Mouse (Mus musculus) embryonic facial prominence, embryonic 10.5 days (tissue): ENCODE data around the gene Prr7. TPM values are rescaled to one million over a fixed set of nuclear protein-coding genes. Genes with fewer than 3 reads are reported as not detected.

ENCODE experiments used
- DNase-seq: peaks from one replicate; pipeline ENCODE4 v3.0.0-alpha.2; 2017; ENCODE audit warnings: low spot score
- H3K27ac ChIP-seq: fragments of 300-500 bp; sonication (generic); replicated peaks from 2 replicates; pipeline ENCODE4 v1.5.1; 2016; ENCODE audit warnings: mild to moderate bottlenecking
- H3K27me3 ChIP-seq: fragments of 300-500 bp; sonication (generic); replicated peaks from 2 replicates; pipeline ENCODE4 v1.6.1; 2016; ENCODE audit warnings: low read depth, mild to moderate bottlenecking; ENCODE audit not compliant: poor library complexity, severe bottlenecking
- H3K36me3 ChIP-seq: fragments of 300-500 bp; sonication (generic); replicated peaks from 2 replicates; pipeline ENCODE4 v1.6.1; 2016; ENCODE audit warnings: mild to moderate bottlenecking, moderate library complexity
- H3K4me1 ChIP-seq: fragments of 300-500 bp; sonication (generic); 2 replicates; pipeline ENCODE4 v1.6.1; 2016
- H3K4me3 ChIP-seq: fragments of 300-500 bp; sonication (generic); 2 replicates; pipeline ENCODE4 v1.5.1; 2016; ENCODE audit warnings: mild to moderate bottlenecking, moderate library complexity
- H3K9me3 ChIP-seq: fragments of 300-500 bp; sonication (generic); 2 replicates; pipeline ENCODE4 v1.6.1; 2016; ENCODE audit warnings: mild to moderate bottlenecking
- WGBS: fragments of 180-500 bp; shearing (Covaris S2); methylation state at CpG from one replicate; pipeline ENCODE4 v1.1.7; 2016; 5-methylcytosine and 5-hydroxymethylcytosine counted together
- polyA plus RNA-seq: library from polyadenylated mRNA; unstranded; fragments of >200 nt; fragmentation: Nextera tagmentation; extraction: Ambion mirVana; gene quantifications from 2 replicates; pipeline ENCODE4 v1.2.1, GENCODE M21; 2016

Prr7 gene
- polyA plus RNA-seq, 1 experiment from 2014 or later: 0.54 TPM

DNA sequence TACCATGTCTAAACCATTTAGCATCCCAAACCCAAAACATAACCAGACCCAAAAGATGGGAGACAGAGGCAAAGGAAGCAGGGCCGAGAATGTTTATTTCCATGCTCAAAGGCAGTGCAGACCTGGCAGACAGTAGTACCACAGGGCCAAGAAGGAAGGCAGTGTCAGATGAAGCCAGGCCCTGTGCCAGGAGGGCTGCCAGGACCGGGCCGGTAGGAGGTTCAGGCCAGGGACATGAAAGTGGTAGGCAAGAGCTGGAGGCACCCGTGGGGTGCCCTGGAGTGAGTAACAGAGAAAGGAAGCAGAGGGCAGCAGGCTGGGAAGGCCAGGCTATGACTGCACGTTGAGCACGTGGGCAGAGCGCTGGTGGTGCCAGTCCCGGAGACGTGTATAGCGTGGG is 42.6 kb downstream of the Prr7 start:
- no peaks in the 10 kb centered on the region for H3K9me3 ChIP-seq
- 94% methylated on average over 10 of the region's 10 CpGs for WGBS
- H3K4me1 ChIP-seq: peaks cover 30% of the 10 kb centered on the region
- no peaks in the 10 kb centered on the region for H3K27me3 ChIP-seq
- DNase-seq: no peak
- no peak overlapping the region for H3K4me3 ChIP-seq
- H3K27ac ChIP-seq: no peak overlapping the region
- H3K36me3 ChIP-seq: peaks cover 99% of the 10 kb centered on the region

DNA sequence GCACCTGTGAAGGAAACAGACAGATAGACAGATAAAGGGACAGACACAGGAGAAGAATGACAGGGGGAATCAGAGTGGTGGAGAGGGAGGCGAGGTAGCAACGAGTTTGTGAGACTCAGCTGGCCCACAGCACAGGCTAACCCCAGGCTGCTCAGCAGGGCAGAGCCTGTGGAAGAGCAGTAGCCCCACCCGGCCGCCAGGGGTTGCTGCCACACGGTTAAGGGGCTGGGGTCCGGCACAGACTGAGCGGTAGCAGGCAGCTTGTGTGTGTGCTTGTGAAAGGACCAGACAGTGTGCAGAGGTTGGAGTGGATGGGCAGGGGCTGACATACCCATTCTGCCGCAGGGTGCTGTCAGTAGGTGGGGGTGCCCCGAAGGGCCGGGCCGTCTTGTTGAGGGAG is 43.8 kb downstream of the Prr7 start:
- 66% methylated on average over 11 of the region's 11 CpGs for WGBS
- Histone ChIP-seq H3K27ac (no peak overlapping the region), H3K4me1 (peaks cover 42% of the 10 kb centered on the region), H3K4me3 (no peak overlapping the region), H3K36me3 (peaks cover 88% of the 10 kb centered on the region), H3K9me3 (no peaks in the 10 kb centered on the region), H3K27me3 (no peaks in the 10 kb centered on the region)
- DNase-seq: peak; percentile 58

DNA sequence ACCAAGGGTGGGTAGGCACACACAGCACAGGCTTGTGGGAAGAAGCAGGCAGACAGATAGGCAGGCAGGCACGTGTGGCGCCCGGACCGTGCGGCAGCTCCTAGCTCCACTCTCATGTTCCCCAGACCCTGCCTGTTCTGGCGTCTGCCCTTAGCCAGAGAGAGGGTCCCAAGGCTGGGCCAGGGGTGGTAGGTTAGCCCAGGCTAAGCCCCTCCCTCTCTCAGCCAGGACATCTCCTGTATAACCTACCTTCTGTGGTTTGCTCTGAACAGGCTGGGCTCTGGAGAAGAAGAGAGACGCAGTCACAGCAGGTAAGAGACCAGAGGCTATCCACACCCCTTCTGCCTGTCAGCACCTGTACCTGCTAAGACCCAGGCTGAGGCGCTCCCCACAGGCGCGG is 44.5 kb downstream of the Prr7 start:
- H3K36me3 ChIP-seq: peaks cover 82% of the 10 kb centered on the region
- DNase-seq: no peak
- WGBS: 91% methylated on average over 10 of the region's 10 CpGs

DNA sequence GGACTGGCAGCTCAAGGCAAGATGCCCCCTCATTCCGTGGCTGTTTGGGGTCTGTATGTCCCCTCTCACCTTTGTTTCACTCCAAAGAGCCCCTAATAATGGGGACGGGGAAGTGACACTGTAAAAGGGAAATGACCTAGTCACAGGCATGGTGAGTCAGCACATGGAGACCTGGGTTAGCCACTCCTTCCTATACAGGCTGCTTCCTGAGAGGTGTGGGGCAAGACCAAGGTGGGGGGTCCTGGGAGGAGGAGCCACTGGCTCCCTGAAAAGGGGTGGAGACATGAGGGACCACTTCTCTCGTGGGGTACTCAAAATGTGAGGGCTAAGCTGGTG is 46.2 kb downstream of the Prr7 start:
- H3K27me3 ChIP-seq: peaks cover 12% of the 10 kb centered on the region; the same call in 1 of the 2 replicates
- peaks cover 64% of the 10 kb centered on the region for H3K36me3 ChIP-seq
- peaks cover 54% of the 10 kb centered on the region for H3K4me1 ChIP-seq
- no peak for DNase-seq
- 41% methylated on average over 3 of the region's 3 CpGs for WGBS
- H3K4me3 ChIP-seq: peak overlapping the region; percentile 93
- H3K27ac ChIP-seq: peak overlapping the region; percentile 97
- no peaks in the 10 kb centered on the region for H3K9me3 ChIP-seq

More for the DNA sequence above, 44.5 kb downstream of the Prr7 start:
- H3K27ac ChIP-seq: no peak overlapping the region
- no peaks in the 10 kb centered on the region for H3K9me3 ChIP-seq
- peaks cover 48% of the 10 kb centered on the region for H3K4me1 ChIP-seq
- no peak overlapping the region for H3K4me3 ChIP-seq
- H3K27me3 ChIP-seq: no peaks in the 10 kb centered on the region

DNA sequence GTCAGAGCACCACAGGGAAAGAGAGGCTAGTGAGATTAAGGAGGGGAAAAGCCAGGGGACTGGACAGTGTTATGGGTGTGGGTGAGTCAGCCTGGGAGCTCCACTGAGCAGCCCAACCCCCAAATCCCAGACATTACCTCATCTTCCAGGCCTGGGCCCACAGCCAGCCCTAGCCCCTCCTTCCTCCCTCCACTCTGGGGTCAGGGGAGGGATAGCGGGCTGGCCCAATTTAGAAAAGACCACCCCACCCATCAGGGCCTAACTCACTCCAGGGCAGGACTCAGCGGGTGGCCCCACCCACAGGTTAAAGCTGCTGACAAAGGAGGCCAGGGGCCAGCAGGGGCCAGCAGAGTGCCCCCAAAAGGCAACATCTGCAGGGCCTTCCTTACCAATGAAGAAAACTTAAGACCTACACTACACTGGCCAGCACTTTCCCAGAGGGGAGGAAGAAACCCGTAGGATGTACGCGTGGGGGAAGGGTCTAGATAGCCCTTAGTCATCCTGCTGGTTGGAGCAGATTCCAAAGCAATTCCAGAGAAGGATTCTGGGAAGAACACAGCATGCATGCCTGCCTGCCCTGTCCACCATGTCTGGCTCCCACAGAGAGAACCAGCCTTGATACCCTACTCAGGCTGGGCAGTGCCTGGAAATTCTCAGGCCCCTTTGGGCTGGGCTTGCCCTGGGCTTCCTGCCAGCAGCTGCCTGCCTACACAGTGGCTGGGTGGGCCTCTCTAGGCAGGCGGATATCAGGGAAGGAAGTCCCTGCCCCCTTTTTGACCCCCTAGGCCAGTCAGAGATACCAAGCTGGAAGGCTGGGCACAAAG is 46.8 kb downstream of the Prr7 start:
- Histone ChIP-seq H3K27ac (peak overlapping the region; percentile 97), H3K4me3 (peak overlapping the region; percentile 93), H3K4me1 (peaks cover 54% of the 10 kb centered on the region), H3K27me3 (peaks cover 15% of the 10 kb centered on the region; the same call in 1 of the 2 replicates), H3K9me3 (no peaks in the 10 kb centered on the region), H3K36me3 (peaks cover 58% of the 10 kb centered on the region)
- peak; percentile 83 for DNase-seq
- 9% methylated on average over 6 of the region's 6 CpGs for WGBS

DNA sequence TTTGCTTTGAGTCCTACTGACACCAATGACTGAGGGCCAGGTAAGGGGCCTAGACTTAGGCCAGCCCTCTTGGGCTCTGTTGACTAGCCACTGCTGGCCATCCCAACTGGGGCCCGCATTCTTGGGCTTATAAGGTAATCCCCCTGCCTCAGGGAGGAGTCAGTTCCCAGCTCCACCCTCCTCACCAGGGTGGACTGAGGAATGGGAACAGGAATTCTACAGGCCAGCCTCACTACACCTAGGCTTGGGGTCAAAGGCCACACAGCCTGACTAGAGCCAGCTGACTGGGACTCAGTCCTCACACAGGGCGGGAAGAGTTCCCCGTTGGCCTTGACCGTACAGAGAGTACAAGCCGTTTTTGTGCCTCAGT is 47.4 kb downstream of the Prr7 start:
- WGBS: 16% methylated on average over 5 of the region's 5 CpGs
- Histone ChIP-seq H3K36me3 (peaks cover 52% of the 10 kb centered on the region), H3K27me3 (peaks cover 15% of the 10 kb centered on the region; the same call in 1 of the 2 replicates), H3K4me3 (peak overlapping the region; percentile 93), H3K9me3 (no peaks in the 10 kb centered on the region), H3K27ac (peak overlapping the region; percentile 97), H3K4me1 (peaks cover 54% of the 10 kb centered on the region)
- peak; percentile 66 for DNase-seq

DNA sequence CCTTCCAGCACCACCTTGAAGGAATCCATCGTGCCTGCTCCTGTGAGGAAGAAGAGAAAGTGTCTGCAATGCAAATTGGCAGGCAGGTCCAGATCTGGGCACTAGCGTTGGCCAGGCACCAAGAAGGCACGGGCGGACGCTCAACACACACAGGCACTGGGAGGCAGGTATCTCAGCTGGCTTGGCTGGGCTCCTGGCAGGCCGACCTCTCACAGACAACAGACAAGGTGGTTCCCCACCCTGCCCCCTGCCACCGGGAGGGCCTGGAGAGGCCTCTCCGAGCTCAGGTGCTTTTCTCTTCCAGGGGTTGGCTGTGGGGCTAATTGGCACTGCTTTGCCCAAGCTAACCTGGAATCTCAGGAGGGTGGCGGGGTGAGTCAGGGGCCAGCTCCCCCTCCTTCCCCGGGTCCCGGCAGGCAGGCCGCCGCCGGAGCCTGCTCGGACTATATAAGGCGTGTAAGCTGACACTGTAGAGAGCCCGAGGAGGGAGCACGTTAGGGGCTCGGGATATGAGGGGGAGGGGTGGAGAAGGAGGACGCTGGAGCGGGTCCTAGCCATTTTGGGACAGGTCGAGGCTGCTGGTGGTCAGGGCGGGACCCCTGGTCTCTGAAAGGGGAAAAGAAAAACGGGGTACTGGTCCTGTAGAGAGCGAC is 48.4 kb downstream of the Prr7 start:
- peak overlapping the region; percentile 97 for H3K27ac ChIP-seq
- peak overlapping the region; percentile 93 for H3K4me3 ChIP-seq
- peaks cover 42% of the 10 kb centered on the region for H3K36me3 ChIP-seq
- no peaks in the 10 kb centered on the region for H3K9me3 ChIP-seq
- H3K4me1 ChIP-seq: peaks cover 57% of the 10 kb centered on the region
- DNase-seq: peak; percentile 88
- 2% methylated on average over 25 of the region's 25 CpGs for WGBS
- peaks cover 15% of the 10 kb centered on the region; the same call in 1 of the 2 replicates for H3K27me3 ChIP-seq

DNA sequence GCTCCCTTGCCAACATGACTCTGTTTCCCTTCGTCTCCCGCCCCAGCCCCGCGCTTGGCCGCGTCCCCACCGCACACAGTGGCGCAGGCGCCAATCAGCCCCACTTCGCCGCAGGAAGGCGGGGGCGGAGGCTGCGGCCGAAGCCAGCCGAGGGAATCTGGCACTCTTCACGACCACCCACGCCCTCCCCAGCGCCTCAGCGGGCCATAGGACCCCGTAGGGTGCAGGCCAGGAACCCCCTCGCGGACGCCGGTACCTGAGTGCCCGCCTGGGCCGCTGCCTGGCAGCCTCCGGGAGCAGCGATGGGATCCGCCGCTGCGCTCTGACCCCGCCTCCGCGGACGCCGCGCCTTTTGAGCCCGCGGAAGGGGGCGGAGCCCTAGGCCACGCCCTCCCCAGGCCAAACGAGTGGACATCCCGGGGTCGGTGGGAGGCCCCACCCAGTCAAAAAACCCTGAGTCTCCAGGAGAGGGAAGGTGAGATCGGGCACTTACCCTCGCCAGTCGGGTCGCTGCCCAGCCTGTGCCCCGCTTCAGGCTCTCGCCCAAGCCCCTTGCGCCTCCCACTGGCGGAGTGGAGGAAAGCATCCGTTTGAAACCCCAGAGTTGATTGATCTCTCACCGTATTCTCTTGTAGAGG is 49.2 kb downstream of the Prr7 start, which contains the start of gene Pdlim7:
TSS of gene Pdlim7 (minus strand) at position 566 of the 638 bp plus-strand sequence.
- DNase-seq: peak; percentile 95
- H3K27me3 ChIP-seq: peaks cover 15% of the 10 kb centered on the region; the same call in 1 of the 2 replicates
- WGBS: under 1% methylated on average over 55 of the region's 55 CpGs
- H3K27ac ChIP-seq: peak within 1 kb of the TSS; percentile 97
- H3K36me3 ChIP-seq: peaks cover 35% of the 10 kb centered on the region
- no peaks in the 10 kb centered on the region for H3K9me3 ChIP-seq
- H3K4me1 ChIP-seq: peaks cover 57% of the 10 kb centered on the region
- peak within 1 kb of the TSS; percentile 93 for H3K4me3 ChIP-seq

DNA sequence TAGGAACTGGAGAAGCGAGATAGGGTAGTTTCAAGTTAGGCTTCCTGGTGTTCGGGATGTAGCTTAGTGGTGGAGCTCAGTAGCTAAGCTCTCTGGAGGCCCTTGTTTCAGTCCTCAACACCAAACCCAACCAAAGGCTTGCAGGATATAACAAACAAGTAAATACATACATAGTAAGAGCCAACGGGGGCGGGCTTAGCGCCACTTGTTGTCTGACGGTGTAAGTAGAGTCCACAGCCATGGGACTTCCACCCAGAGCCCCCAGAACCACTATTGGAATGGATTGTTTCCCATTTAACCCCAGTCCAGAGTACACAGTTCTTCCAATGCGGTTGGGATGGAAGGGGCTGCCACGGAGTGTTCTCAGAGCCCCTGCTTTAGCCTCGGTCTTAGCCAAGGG is 49.8 kb downstream of the Prr7 start:
- no peaks in the 10 kb centered on the region for H3K9me3 ChIP-seq
- peak overlapping the region; percentile 93 for H3K4me3 ChIP-seq
- WGBS: 36% methylated on average over 9 of the region's 9 CpGs
- H3K27ac ChIP-seq: no peak overlapping the region; the same call in 1 of the 2 replicates
- H3K27me3 ChIP-seq: peaks cover 15% of the 10 kb centered on the region; the same call in 1 of the 2 replicates
- no peak for DNase-seq
- peaks cover 51% of the 10 kb centered on the region for H3K4me1 ChIP-seq
- H3K36me3 ChIP-seq: peaks cover 29% of the 10 kb centered on the region

DNA sequence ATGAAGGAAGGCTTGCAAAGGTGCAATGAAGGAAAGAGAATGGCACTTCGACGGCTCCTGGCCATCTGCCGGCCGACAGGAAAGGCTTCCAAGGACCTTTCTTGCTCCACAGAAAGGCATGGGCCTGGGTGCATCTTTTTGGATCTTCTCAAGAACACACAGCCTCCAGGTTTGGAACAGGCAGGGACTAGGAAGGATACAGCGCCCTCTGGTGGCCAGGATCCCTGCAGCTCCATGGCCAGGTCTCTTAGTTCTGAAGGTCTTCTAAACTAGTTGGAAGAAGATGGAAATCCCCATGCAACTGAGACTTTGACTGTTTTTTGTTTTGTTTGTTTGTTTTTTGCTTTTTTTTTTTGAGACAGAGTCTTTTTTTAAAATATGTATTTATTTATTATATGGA is 52.9 kb downstream of the Prr7 start:
- no peak overlapping the region for H3K4me3 ChIP-seq
- H3K27ac ChIP-seq: no peak overlapping the region
- H3K9me3 ChIP-seq: no peaks in the 10 kb centered on the region
- peaks cover 15% of the 10 kb centered on the region; the same call in 1 of the 2 replicates for H3K27me3 ChIP-seq
- DNase-seq: peak; percentile 91
- WGBS: 6% methylated on average over 5 of the region's 5 CpGs
- no peaks in the 10 kb centered on the region; the same call in 1 of the 2 replicates for H3K36me3 ChIP-seq
- peaks cover 24% of the 10 kb centered on the region for H3K4me1 ChIP-seq

DNA sequence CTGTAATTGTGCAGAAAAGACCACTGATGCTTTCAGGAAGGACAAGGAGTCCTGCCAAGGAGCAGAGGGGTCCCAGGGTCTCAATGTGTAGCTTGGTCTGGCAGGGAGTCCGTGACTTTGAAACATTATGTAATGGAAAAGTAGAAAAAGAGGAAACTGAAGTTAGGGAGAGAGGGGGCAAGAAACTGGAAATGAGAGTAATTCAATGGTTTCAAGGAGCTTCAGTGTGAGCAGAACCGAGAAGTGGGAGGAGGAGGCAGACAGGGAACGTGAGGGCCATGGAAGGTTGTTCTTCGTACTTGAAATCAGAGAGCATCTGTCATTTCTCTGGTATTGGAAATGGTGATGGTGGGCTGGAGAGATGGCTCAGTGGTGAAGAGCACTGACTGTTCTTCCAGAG is 55.5 kb downstream of the Prr7 start:
- Histone ChIP-seq H3K4me1 (peaks cover 21% of the 10 kb centered on the region), H3K36me3 (peaks cover 15% of the 10 kb centered on the region), H3K27me3 (peaks cover 10% of the 10 kb centered on the region; the same call in 1 of the 2 replicates), H3K4me3 (no peak overlapping the region), H3K9me3 (no peaks in the 10 kb centered on the region), H3K27ac (no peak overlapping the region)
- WGBS: 77% methylated on average over 4 of the region's 4 CpGs
- DNase-seq: no peak

DNA sequence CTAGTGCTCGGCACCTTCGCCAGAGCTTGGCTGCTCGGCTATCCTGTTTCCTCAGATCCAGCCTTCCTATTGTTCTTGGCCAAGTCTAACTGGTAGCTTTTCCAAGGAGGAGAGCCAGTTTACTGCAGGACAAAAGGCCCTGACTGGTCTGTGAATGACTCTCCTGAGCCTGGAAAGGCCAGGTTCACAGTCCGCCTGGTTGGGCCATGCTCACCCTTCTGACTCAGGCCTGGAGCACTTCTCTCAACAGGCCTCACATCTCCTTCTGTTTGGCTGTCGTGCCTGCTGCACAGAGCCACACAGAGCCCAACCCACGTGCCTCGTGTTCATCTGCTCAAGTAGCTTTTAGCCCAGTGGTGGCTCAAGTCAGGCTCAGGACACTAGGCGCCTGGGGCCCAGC is 58.7 kb downstream of the Prr7 start:
- peak; percentile 27 for DNase-seq
- Histone ChIP-seq H3K27me3 (no peaks in the 10 kb centered on the region), H3K4me3 (no peak overlapping the region), H3K36me3 (peaks cover 21% of the 10 kb centered on the region), H3K9me3 (no peaks in the 10 kb centered on the region), H3K4me1 (peaks cover 19% of the 10 kb centered on the region), H3K27ac (peak overlapping the region; percentile 81)
- WGBS: 66% methylated on average over 8 of the region's 8 CpGs
